Comparison of ENCODE assay signal across 8 mouse cellular contexts in the genomic region with DNA sequence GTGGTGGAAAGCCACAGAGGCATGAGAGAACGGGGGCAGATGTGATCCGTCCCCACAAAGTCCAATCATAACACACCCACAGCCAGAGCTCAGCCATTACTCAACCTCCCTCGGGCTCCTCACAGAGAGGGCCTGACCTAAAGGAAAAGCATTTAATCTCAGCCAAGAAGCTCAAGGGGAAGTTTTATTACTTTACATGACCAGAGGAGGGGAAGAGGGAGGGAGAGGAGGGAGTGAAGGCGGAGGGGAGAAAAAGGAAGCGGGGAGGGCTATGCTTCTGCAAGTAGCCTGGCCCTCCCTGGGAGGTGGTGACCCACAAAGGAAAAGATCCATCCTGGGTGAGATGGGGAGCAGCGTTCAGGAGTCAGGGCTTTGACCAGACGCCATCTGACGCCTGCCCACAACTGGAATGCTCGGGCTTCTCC. TPM values are rescaled to one million over a fixed set of nuclear protein-coding genes. Genes with fewer than 3 reads are reported as not detected.
DNase-seq lines count a peak whose midpoint lies in the region; ATAC-seq lines count a peak whose summit lies in the region.

No protein-coding gene starts in this region.

- no peak overlapping the region for H3K4me3 ChIP-seq in forebrain, embryonic 10.5 days
- no peak overlapping the region for H3K4me3 ChIP-seq in forebrain, embryonic 13.5 days

- 79% methylated on average over 9 of the region's 9 CpGs for WGBS in forebrain, embryonic 10.5 days
- WGBS in forebrain, embryonic 13.5 days: 78% methylated on average over 9 of the region's 9 CpGs

- intact Hi-C loops in left cerebral cortex, postnatal 14 days (cut with DNase I): no loop called here

- no peaks in the 10 kb centered on the region for H3K27me3 ChIP-seq in forebrain, embryonic 10.5 days (ENCODE audit: poor library complexity, severe bottlenecking)
- no peaks in the 10 kb centered on the region for H3K27me3 ChIP-seq in forebrain, embryonic 13.5 days

- DNase-seq in forebrain, embryonic 10.5 days (ENCODE audit: extremely low spot score, low spot score): no peak
- DNase-seq in testis, postnatal 14 days (ENCODE audit: low spot score): peak; percentile 18
- no peak for DNase-seq in testis, postnatal 10 days (ENCODE audit: low spot score)
- DNase-seq in kidney, postnatal 14 days: peak; percentile 58
- DNase-seq in left cerebral cortex, postnatal 14 days (ENCODE audit: low spot score in 2 of 2): no peak
- DNase-seq in cerebellum, postnatal 36 days: no peak
- DNase-seq in cerebellum, postnatal 10 days: no peak

- no peak overlapping the region for H3K9ac ChIP-seq in forebrain, embryonic 13.5 days

- no peak overlapping the region for H3K4me2 ChIP-seq in forebrain, embryonic 13.5 days

- no peaks in the 10 kb centered on the region for H3K9me3 ChIP-seq in forebrain, embryonic 10.5 days
- H3K9me3 ChIP-seq in forebrain, embryonic 13.5 days (replicated peaks): no peaks in the 10 kb centered on the region

- H3K4me1 ChIP-seq in forebrain, embryonic 10.5 days: peaks cover 9% of the 10 kb centered on the region
- no peaks in the 10 kb centered on the region for H3K4me1 ChIP-seq in forebrain, embryonic 13.5 days

- no peak for ATAC-seq in forebrain, embryonic 13.5 days

- H3K27ac ChIP-seq in forebrain, embryonic 10.5 days: peak overlapping the region; percentile 37; the same call in 1 of the 2 replicates
- no peak overlapping the region for H3K27ac ChIP-seq in forebrain, embryonic 13.5 days

- H3K36me3 ChIP-seq in forebrain, embryonic 10.5 days (replicated peaks): no peaks in the 10 kb centered on the region
- H3K36me3 ChIP-seq in forebrain, embryonic 13.5 days (ENCODE audit: poor library complexity, severe bottlenecking): no peaks in the 10 kb centered on the region

RNA-seq across cellular contexts. Expression of gene Hhat, which starts 35.0 kb away (rescaled TPM):
- polyA plus RNA-seq in forebrain, embryonic 10.5 days (2016; fragmentation: Nextera tagmentation; extraction: Ambion mirVana): 7.2 and 7.6 TPM in 2 replicates
- polyA plus RNA-seq in forebrain, embryonic 13.5 days (2015; fragmentation: Nextera tagmentation; extraction: Ambion mirVana): 2.6 and 3.2 TPM in 2 replicates
- 1 to 10 TPM; 1.2 to 1.8 TPM for total RNA-seq in left cerebral cortex, postnatal 14 days (2021)

Comparison
In these comparisons a context has a peak if more than half of its experiments do, and no peak if none do; other contexts are left out.
1. DNase-seq: peak in testis, postnatal 14 days (single experiment) and kidney, postnatal 14 days (single experiment); none in forebrain, embryonic 10.5 days (single experiment), testis, postnatal 10 days (single experiment), left cerebral cortex, postnatal 14 days (0 of 2), cerebellum, postnatal 36 days (0 of 2) and cerebellum, postnatal 10 days (0 of 2).